Comparison of ENCODE assay signal across 10 mouse cellular contexts in genomic region chr10:9012829-9013548, GRCm38 (mm10).
DNase-seq lines count a peak whose midpoint lies in the region; ATAC-seq and TF ChIP-seq lines count a peak whose summit lies in the region.
"Had no signal": no experiment of that assay in that cellular context is flagged by ENCODE, and none has a peak within 500 bp of the region (broad histone marks: within the 10 kb centered on the region; RNA-seq: fewer than 3 reads in every experiment).

No protein-coding gene starts in this region.

- no peak overlapping the region for H3K27ac ChIP-seq in intestine, postnatal 0 days (ENCODE audit: low read depth, low read length)
- H3K27ac ChIP-seq in intestine, embryonic 16.5 days (ENCODE audit: low read length), result no peak overlapping the region
- H3K27ac ChIP-seq in kidney, postnatal 0 days, result no peak overlapping the region
- no peak overlapping the region for H3K27ac ChIP-seq in liver, embryonic 13.5 days
- H3K27ac ChIP-seq in neural tube, embryonic 12.5 days, result no peak overlapping the region
- H3K27ac ChIP-seq: liver, embryonic 15.5 days had no signal

- peak; percentile 84 for DNase-seq in gastrocnemius, postnatal 10 days
- peak; percentile 78 for DNase-seq in kidney, postnatal 0 days (ENCODE audit: low spot score)
- DNase-seq in liver, embryonic 13.5 days, result peak; percentile 7
- DNase-seq in testis, postnatal 14 days (ENCODE audit: low spot score), result peak; percentile 40

- peak; percentile 90 for TF ChIP-seq CTCF in intestine, postnatal 0 days (IDR thresholded peaks at IDR 0.05; ENCODE audit: low read depth)
- TF ChIP-seq CTCF in kidney, postnatal 0 days (IDR thresholded peaks at IDR 0.05; ENCODE audit: low read depth), result peak; percentile 88

- H3K27me3 ChIP-seq in intestine, postnatal 0 days (replicated peaks; ENCODE audit: control insufficient read depth, insufficient read depth, low read length), result no peaks in the 10 kb centered on the region
- no peaks in the 10 kb centered on the region for H3K27me3 ChIP-seq in intestine, embryonic 16.5 days (replicated peaks; ENCODE audit: control insufficient read depth, insufficient read depth, low read length)
- H3K27me3 ChIP-seq in kidney, postnatal 0 days (ENCODE audit: insufficient read depth, low read length), result no peaks in the 10 kb centered on the region
- no peaks in the 10 kb centered on the region for H3K27me3 ChIP-seq in liver, embryonic 13.5 days
- H3K27me3 ChIP-seq in neural tube, embryonic 12.5 days (replicated peaks), result no peaks in the 10 kb centered on the region
- H3K27me3 ChIP-seq: liver, embryonic 15.5 days had no signal

- no peaks in the 10 kb centered on the region for H3K9me3 ChIP-seq in intestine, postnatal 0 days (ENCODE audit: control insufficient read depth)
- no peaks in the 10 kb centered on the region for H3K9me3 ChIP-seq in intestine, embryonic 16.5 days (ENCODE audit: control insufficient read depth, low read length)
- no peaks in the 10 kb centered on the region for H3K9me3 ChIP-seq in kidney, postnatal 0 days (replicated peaks; ENCODE audit: low read length)
- no peaks in the 10 kb centered on the region for H3K9me3 ChIP-seq in liver, embryonic 13.5 days (replicated peaks)
- no peaks in the 10 kb centered on the region for H3K9me3 ChIP-seq in neural tube, embryonic 12.5 days
- H3K9me3 ChIP-seq: liver, embryonic 15.5 days had no signal

- no peaks in the 10 kb centered on the region for H3K4me1 ChIP-seq in intestine, postnatal 0 days (replicated peaks; ENCODE audit: control insufficient read depth, insufficient read depth, low read length)
- no peaks in the 10 kb centered on the region for H3K4me1 ChIP-seq in intestine, embryonic 16.5 days (ENCODE audit: control insufficient read depth, insufficient read depth, low read length)
- no peaks in the 10 kb centered on the region for H3K4me1 ChIP-seq in kidney, postnatal 0 days (replicated peaks; ENCODE audit: insufficient read depth, low read length)
- no peaks in the 10 kb centered on the region for H3K4me1 ChIP-seq in liver, embryonic 13.5 days (replicated peaks)
- no peaks in the 10 kb centered on the region for H3K4me1 ChIP-seq in neural tube, embryonic 12.5 days
- H3K4me1 ChIP-seq: liver, embryonic 15.5 days had no signal

- H3K36me3 ChIP-seq in intestine, postnatal 0 days (ENCODE audit: control insufficient read depth, insufficient read depth), result no peaks in the 10 kb centered on the region
- H3K36me3 ChIP-seq in intestine, embryonic 16.5 days (ENCODE audit: control insufficient read depth, insufficient read depth, low read length), result no peaks in the 10 kb centered on the region
- no peaks in the 10 kb centered on the region for H3K36me3 ChIP-seq in kidney, postnatal 0 days (ENCODE audit: insufficient read depth, low read length)
- no peaks in the 10 kb centered on the region for H3K36me3 ChIP-seq in liver, embryonic 13.5 days
- no peaks in the 10 kb centered on the region for H3K36me3 ChIP-seq in neural tube, embryonic 12.5 days
- H3K36me3 ChIP-seq: G1E; liver, embryonic 15.5 days had no signal

- no peak overlapping the region for H3K4me3 ChIP-seq in intestine, postnatal 0 days (ENCODE audit: low read depth, low read length)
- no peak overlapping the region for H3K4me3 ChIP-seq in intestine, embryonic 16.5 days (ENCODE audit: low read length)
- H3K4me3 ChIP-seq in kidney, postnatal 0 days (replicated peaks; ENCODE audit: low read depth, low read length), result no peak overlapping the region
- H3K4me3 ChIP-seq in liver, embryonic 13.5 days (replicated peaks), result no peak overlapping the region
- H3K4me3 ChIP-seq in neural tube, embryonic 12.5 days, result no peak overlapping the region
- H3K4me3 ChIP-seq: liver, embryonic 15.5 days had no signal

- no peak overlapping the region for H3K9ac ChIP-seq in intestine, postnatal 0 days (ENCODE audit: low read depth, low read length)
- no peak overlapping the region for H3K9ac ChIP-seq in intestine, embryonic 16.5 days (ENCODE audit: low read depth, low read length)
- H3K9ac ChIP-seq in kidney, postnatal 0 days (ENCODE audit: low read depth, low read length), result no peak overlapping the region
- H3K9ac ChIP-seq in liver, embryonic 13.5 days, result no peak overlapping the region
- H3K9ac ChIP-seq in neural tube, embryonic 12.5 days, result no peak overlapping the region
- H3K9ac ChIP-seq: liver, embryonic 15.5 days had no signal

- WGBS in intestine, postnatal 0 days, result 42% methylated on average over 5 of the region's 5 CpGs
- 38% methylated on average over 5 of the region's 5 CpGs for WGBS in intestine, embryonic 16.5 days
- 42% methylated on average over 5 of the region's 5 CpGs for WGBS in kidney, postnatal 0 days
- 29% methylated on average over 5 of the region's 5 CpGs for WGBS in liver, embryonic 13.5 days (ENCODE audit: insufficient replicate concordance)
- 38% methylated on average over 5 of the region's 5 CpGs for WGBS in neural tube, embryonic 12.5 days

- H3K4me2 ChIP-seq in intestine, postnatal 0 days (replicated peaks; ENCODE audit: low read depth), result no peak overlapping the region
- no peak overlapping the region for H3K4me2 ChIP-seq in intestine, embryonic 16.5 days (ENCODE audit: low read depth, low read length)
- no peak overlapping the region for H3K4me2 ChIP-seq in kidney, postnatal 0 days (ENCODE audit: low read length)
- H3K4me2 ChIP-seq in liver, embryonic 13.5 days, result no peak overlapping the region
- H3K4me2 ChIP-seq in neural tube, embryonic 12.5 days (replicated peaks), result no peak overlapping the region
- H3K4me2 ChIP-seq: liver, embryonic 15.5 days had no signal

- no peak for ATAC-seq in intestine, postnatal 0 days
- no peak for ATAC-seq in intestine, embryonic 16.5 days
- ATAC-seq in common myeloid progenitor, adult 5-6 weeks (replicated peaks; ENCODE audit: low read depth, poor library complexity, severe bottlenecking), result peak; percentile 91
- ATAC-seq in kidney, postnatal 0 days (replicated peaks; ENCODE audit: low FRiP score, low read depth), result no peak; the same call in 1 of the 2 replicates
- ATAC-seq in liver, embryonic 13.5 days (ENCODE audit: low read depth), result no peak
- peak; percentile 57; the same call in 1 of the 2 replicates for ATAC-seq in neural tube, embryonic 12.5 days (ENCODE audit: low FRiP score, low read depth)

Comparison
In these comparisons a context has a peak if more than half of its experiments do, and no peak if none do; other contexts are left out.
1. ATAC-seq: peak in common myeloid progenitor, adult 5-6 weeks (single experiment) and neural tube, embryonic 12.5 days (single experiment); none in intestine, postnatal 0 days (single experiment), intestine, embryonic 16.5 days (single experiment), kidney, postnatal 0 days (single experiment) and liver, embryonic 13.5 days (single experiment).
2. DNase-seq: peak in every context shown above with its lines; median percentile 84 in gastrocnemius, postnatal 10 days; 78 in kidney, postnatal 0 days; 40 in testis, postnatal 14 days; 7 in liver, embryonic 13.5 days.